Mouse (Mus musculus) layer of hippocampus, adult 18-20 months (tissue): ENCODE measurements around the gene B3gnt2. TPM values are rescaled to one million over a fixed set of nuclear protein-coding genes. Genes with fewer than 3 reads are reported as not detected.
A peak's percentile ranks its signal among the peaks of the same experiment; 100 is the strongest.

Source experiments
- DNase-seq, 2 experiments: peaks; one replicate each; pipeline ENCODE4 v3.0.0; 2022; ENCODE audit warnings: low spot score in 2 of 2
- total RNA-seq, 2 experiments: library from RNA; stranded (reverse); gene quantifications; 2 replicates each; pipeline ENCODE4 v1.2.3; 2021

The B3gnt2 gene
- total RNA-seq, 2 experiments from 2014 or later = 12.9 to 14.7 TPM

- no peak for DNase-seq
These were observed 11.5 kb upstream of the B3gnt2 start for GRCm38 (mm10) chr11:22872307-22872680.

DNA sequence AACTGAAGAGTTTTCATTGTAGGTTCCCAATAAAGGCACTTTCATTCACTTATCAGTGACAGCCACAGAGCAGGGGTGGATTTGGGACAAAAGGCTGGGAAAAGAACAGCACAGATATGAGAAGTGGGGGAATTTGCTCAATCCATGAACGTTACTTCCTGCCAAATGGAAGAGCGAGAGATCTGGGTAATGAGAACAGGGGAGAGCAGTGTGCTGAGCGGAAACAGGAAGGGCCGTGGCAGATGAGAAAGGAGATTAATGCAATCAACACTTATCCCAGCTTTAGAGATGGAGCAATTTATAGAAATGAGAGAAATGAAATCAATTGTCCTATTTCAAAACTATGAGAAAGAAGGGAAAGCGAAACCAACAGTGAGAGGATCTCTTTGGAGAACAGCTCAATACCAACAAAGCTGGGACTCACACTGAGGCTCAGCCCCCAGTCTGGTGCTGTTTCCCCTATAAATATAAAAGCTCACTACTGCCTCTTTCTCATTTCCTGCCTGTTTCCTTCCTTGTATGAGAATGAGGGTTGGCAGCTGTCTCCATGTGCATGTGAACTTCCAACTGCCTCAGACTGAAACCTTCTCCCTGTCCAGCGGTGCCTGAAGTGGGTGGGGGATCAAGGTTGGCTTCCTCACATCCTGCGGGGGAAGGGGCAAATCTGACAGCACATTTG is 11.0 kb upstream of the B3gnt2 start:
- DNase-seq = no peak

GRCm38 (mm10) chr11:22868582-22868981 is 7.8 kb upstream of the B3gnt2 start:
- DNase-seq = no peak

DNA sequence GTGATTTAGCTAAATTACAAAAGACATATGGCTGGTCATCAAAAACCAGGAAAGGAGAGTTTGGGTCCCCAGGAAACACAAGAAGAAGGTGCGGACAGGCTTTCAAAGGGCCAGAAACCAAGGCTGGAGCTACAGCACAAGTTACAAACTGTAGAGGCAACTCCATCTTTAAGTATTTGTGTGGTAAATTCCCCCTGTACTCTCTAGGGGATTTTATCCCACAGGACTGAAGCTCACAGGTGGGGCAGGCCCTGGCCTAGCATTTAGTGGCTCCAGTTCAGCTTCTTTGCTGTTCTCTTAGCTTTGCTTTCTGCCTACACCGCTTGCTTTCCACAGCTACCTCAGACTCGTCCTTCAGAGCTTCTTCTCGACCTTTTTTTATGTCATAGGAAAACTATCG is 6.9 kb upstream of the B3gnt2 start:
- DNase-seq = no peak

DNA sequence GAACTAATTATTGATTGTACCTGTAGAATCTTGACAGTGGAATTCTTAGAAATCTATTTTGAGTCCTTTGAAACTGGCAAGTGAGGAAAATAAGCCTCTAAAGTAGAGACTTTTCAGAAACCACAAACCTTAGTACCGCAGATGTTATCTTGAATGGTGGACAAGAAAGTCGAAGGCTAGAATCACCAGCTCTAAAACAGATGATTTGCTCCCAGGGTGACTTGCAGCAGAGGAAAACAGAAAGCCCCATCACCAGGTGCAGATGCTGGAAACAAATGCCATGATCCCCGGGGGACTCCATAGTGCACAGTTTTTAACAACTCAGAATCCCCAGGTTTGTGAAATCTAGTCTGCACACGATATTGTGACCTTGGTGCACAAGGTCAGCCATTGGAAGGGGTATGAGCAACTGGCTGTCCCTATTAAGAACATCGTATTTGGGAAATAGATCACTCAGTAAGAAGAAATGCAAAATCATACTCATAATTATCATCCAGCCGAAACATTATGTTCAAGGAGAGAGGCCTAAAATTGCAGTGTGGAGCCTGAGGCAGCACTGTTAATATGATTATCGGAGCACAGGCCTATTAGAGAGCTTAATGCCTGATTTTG is 5.0 kb upstream of the B3gnt2 start:
- DNase-seq = no peak

DNA sequence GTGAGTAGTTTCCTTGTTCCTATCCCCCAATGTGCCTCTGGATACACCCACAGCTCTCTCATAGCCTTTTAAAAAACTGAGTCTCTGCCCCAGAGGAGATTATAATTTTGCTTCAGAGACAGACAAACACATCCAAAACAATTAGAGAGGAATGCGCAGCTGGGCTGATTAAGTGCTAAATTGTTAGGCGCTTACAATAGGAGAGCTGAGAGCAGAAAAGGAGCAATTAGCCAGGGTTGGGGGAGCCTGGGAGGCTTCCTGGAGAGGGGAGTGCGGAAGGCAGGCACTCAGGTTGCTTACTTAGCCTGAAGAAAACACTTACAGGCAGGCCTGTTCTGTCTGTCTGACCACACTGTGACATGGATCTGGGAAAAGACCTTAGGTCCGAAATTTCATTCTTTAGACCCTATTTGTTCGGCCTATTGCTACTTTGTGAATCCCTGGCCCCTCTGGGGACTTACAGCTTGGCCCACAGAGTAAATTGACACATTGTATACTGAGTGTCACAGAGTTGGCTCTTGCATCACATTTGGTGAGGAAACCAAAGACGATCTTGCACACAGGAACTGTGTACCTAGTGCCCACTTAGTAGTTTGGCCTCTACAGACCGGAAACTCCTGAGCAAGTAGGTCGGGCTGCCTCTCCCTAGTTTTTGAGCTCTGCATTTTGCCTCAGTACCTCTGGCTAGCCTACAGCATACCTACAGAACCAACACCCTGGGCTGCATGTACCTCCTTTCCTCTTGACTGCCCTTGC is 3.7 kb upstream of the B3gnt2 start:
- no peak for DNase-seq

DNA sequence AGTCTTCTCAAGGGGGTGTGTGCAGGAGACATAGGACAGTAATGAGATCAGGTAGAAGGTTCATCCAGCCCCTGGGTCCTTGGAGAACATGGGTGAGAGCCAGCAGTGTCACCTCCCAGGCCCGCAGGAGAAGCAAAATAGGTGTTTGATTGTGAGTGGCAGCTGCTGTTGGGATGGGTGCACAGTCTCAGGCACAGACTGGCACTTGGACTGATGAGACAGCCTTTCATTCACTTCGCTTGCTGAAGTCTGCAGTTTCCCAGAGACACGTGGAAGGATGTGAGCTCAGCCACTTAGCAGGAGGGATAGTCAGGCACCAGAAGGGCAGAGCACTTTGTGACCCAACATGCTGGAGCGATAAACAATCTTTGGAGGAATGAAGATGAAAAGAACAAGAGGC is 2.8 kb upstream of the B3gnt2 start:
- no peak for DNase-seq

DNA sequence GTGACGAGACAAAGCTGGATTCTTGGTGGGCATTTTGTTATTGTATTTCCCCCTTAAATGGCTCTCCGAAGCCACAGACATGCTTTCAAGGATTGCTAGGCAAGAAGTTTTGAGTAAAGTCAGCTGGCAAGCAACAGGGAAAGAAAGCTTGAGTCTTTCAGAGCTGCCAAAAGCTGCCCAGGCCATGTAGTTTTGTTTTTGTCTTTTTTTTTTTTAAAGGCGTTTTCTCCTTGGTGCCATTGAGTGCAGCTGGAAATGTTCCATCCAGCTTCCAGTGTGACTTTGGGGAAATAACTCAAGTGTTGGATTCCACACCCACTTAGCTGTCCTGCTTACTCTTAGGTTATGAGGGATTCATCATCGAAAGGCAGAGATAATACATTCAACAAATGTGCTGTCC is 554 bp upstream of the B3gnt2 start:
- DNase-seq = no peak

DNA sequence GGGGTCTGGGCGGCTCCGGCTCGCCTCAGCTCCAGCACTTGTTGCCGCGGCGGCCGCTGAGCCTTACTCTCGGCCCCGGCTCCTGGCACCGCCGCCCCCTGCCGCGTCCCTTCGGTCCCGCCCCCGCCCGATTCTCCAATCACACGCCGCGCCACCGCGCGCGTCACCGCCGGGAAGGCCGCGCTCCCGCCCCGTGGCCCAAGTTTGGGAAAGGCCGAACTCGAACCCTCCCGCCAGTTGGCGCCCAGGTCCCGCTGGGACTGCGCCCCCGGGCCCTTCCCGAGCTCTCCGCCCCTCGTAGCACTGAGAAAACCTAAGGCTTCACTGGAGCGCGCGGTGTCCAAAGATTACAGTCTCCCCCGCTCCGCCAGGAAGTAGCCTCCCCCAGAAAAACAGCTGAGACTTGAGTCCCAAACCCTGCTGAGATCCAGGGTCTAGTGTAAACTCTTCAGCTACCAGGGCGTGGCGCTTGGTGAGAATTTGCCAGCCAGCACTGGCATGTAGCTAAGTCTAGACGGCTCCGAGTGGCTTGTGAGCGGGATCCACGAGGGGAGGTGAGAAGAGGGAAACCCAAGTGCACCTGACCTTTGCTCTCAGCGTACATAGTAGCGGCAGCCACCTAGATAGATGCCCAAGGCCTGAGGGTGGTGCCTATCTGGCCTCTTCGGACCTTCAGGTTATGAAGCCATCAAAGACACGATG is 977 bp downstream of the B3gnt2 start:
- DNase-seq = peak; percentile 69 to 82

GRCm38 (mm10) chr11:22859301-22859632 is 1.5 kb downstream of the B3gnt2 start:
- DNase-seq = no peak

- no peak for DNase-seq
These were observed 2.1 kb downstream of the B3gnt2 start for GRCm38 (mm10) chr11:22858441-22859300.

- DNase-seq = no peak
These were observed 2.9 kb downstream of the B3gnt2 start for GRCm38 (mm10) chr11:22857705-22858440.

DNA sequence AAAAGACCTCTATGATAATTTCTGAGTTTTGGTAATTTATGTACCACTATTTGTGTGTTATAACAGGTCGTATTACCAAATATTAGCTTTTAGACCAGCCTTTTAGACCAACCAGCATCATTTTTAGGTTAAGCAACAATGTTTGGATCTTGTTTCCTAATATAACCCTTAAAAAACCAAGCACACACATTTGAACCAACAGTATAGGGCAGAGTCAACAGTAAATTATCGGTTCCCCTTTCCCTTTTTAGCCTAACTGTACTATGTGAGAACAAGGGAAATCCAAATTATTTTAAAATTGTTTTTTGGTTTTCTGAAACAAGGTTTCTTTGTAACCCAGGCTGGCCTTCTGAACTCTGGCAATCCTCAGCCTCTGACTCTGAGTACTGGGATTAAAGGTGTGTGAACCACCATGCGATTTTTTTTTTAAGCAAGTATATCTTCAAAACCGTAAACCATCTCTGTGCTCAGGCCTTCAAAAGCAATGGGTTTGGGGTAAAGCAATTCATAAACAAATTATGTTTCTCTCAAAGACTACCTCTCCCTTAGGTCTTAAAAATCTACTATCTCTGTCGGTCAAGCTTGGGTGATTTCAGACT is 3.6 kb downstream of the B3gnt2 start:
- DNase-seq = no peak

GRCm38 (mm10) chr11:22856371-22856965 is 4.3 kb downstream of the B3gnt2 start:
- DNase-seq = peak; percentile 43 to 67

DNA sequence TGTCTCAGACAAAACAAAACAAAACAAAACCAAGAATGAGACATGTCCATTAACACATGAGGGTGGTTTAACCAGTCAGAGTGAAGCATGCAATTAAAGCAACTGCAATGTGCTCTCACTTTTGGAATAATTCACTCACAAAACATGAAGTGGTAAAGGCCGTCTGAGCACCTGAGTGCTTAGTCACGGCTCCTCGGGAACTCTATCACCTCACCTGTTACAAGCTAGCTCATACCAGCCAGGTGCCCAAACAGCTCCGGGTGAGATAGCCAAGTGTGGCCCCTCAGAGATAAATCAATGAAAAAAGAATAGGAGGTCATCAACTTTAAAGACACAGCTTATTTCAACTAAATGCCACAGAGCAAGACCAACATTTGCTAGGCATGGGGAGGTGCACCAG is 6.2 kb downstream of the B3gnt2 start:
- no peak for DNase-seq

DNA sequence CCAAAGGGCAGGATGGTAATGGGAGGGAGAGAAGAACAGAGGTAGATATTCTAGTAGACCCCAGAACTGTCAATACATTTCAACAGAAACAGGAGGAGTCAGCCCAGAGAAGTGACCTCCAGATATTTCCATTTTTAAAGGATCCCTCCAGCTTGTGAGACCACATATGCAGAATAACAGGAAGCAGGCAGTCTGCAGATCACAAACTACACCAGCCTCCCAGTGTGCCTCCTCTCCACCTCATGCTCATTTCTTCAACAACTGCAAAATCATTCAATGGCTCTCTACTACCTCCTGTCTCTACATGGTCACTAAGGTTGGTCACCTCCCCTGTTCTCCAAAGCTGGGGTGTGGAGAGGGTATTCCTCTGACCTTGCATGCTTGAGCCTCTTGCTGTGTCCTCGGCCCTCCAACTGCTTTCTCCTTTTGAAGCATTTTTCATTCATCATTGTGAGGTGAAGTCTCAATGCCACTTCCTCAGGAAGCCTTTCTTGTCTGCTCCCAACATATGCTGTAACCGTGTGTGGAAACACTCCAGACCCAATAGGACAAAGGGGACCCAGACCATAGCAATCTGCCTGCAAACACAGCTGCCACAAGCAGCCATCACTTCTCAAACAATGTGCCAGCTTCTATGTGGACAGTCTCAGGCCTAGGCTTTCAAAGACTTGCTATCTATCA is 7.1 kb downstream of the B3gnt2 start:
- DNase-seq = no peak

DNA sequence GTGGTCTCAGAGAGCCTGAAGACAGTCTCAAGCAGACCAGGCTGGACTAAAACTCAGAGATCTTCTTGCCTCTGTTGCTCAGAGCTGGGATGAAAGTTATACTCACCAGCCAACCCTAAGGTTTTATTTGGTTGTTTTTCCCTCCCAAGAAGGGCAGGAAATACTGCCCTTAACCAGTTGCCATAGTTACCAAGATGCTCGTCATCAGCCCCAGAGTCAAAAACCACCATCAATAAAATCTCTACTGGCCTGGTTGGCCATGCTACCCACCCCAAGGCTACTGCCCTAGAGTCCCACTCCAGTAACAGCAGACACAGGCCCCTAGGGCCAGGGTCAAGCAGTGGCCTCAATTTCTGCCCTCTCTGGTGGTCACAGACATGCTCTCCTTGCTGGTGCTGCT is 8.3 kb downstream of the B3gnt2 start:
- no peak for DNase-seq

- DNase-seq = no peak
These were observed 9.3 kb downstream of the B3gnt2 start for GRCm38 (mm10) chr11:22851416-22851815.

DNA sequence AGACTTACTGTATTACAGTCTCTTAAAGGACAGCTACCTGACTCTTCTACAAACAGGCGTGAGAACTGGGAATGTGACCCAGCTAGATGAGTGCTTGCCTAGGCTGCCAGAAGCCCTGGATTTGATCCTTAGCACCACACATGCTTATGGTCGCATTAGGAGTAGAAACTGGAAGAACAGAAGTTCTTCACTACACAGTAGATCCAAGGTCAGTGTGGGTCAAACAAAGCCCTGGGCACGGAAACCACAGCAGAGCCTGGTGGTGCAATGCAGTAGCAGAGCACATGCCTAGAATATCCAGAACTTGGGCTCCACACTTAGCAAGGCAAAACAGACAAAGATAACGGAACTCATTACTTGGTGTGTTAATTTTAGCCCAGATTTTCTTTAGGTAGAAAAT is 10.7 kb downstream of the B3gnt2 start:
- no peak for DNase-seq
